Mouse (Mus musculus) lung, postnatal 36 days (tissue): Measurements from ENCODE around the gene Cnih2.
"Not testable (repeated sequence)": the region's sequence is repeated elsewhere in the genome, so short reads cannot be mapped to it uniquely, and the experiment has no call there.

ENCODE experiments used
- DNase-seq: peaks from one replicate; pipeline ENCODE4 v3.0.0; 2022; ENCODE audit warnings: mixed read lengths

Cnih2 gene

GRCm38 (mm10) chr19:5093481-5094242 lies 4.7 kb downstream of the Cnih2 start:
- no peak for DNase-seq

- DNase-seq = no peak
Observed at GRCm38 (mm10) chr19:5092083-5092482, 6.2 kb downstream of the Cnih2 start.

- DNase-seq = no peak
Observed at GRCm38 (mm10) chr19:5089324-5089723, 9.0 kb downstream of the Cnih2 start.

GRCm38 (mm10) chr19:5087884-5088728 lies 10.2 kb downstream of the Cnih2 start, which contains the start of gene Yif1a:
Gene Yif1a (plus strand): TSS chr19:5088538.
- DNase-seq = peak; percentile 99

- DNase-seq = not testable (repeated sequence)
Observed at GRCm38 (mm10) chr19:5086533-5086932, 11.8 kb downstream of the Cnih2 start.

GRCm38 (mm10) chr19:5085145-5085863 lies 13.0 kb downstream of the Cnih2 start, which contains the start of gene Tmem151a:
Gene Tmem151a (minus strand): TSS chr19:5085531.
- DNase-seq = peak; percentile 58

GRCm38 (mm10) chr19:5084834-5085144 lies 13.5 kb downstream of the Cnih2 start:
- DNase-seq = no peak

- no peak for DNase-seq
Observed at GRCm38 (mm10) chr19:5083961-5084833, 14.1 kb downstream of the Cnih2 start.

GRCm38 (mm10) chr19:5082596-5082995 lies 15.7 kb downstream of the Cnih2 start:
- DNase-seq = no peak

GRCm38 (mm10) chr19:5082005-5082404 lies 16.3 kb downstream of the Cnih2 start:
- no peak for DNase-seq

- no peak for DNase-seq
Observed at GRCm38 (mm10) chr19:5079279-5079678, 19.0 kb downstream of the Cnih2 start.

- no peak for DNase-seq
Observed at GRCm38 (mm10) chr19:5073518-5073917, 24.8 kb downstream of the Cnih2 start.

GRCm38 (mm10) chr19:5073028-5073427 lies 25.3 kb downstream of the Cnih2 start:
- DNase-seq = peak; percentile 85

GRCm38 (mm10) chr19:5072389-5073019 lies 25.8 kb downstream of the Cnih2 start:
- peak; percentile 53 for DNase-seq

GRCm38 (mm10) chr19:5071545-5072369 lies 26.6 kb downstream of the Cnih2 start:
- peak; percentile 86 for DNase-seq

- no peak for DNase-seq
Observed at GRCm38 (mm10) chr19:5071077-5071476, 27.2 kb downstream of the Cnih2 start.

GRCm38 (mm10) chr19:5069978-5070377 lies 28.3 kb downstream of the Cnih2 start:
- DNase-seq = no peak

- DNase-seq = no peak
Observed at GRCm38 (mm10) chr19:5069486-5069885, 28.8 kb downstream of the Cnih2 start.

GRCm38 (mm10) chr19:5068570-5069234 lies 29.6 kb downstream of the Cnih2 start:
- no peak for DNase-seq

- peak; percentile 67 for DNase-seq
Observed at GRCm38 (mm10) chr19:5067867-5068569, 30.3 kb downstream of the Cnih2 start, which contains the start of gene Cd248. Gene Cd248 (plus strand): TSS chr19:5068078.
